Mouse (Mus musculus) ES-E14 (cell line): ENCODE measurements around the gene Birc5.

Experiments
- CHD2 ChIP-seq: IDR thresholded peaks from 2 replicates; pipeline ENCODE4 v1.6.1; 2014; ENCODE audit warnings: mild to moderate bottlenecking, low read depth, low read length, inconsistent platforms
- ZNF384 ChIP-seq: IDR thresholded peaks from 2 replicates; pipeline ENCODE4 v1.6.1; 2012; ENCODE audit warnings: low read depth, low read length, inconsistent platforms

DNA sequence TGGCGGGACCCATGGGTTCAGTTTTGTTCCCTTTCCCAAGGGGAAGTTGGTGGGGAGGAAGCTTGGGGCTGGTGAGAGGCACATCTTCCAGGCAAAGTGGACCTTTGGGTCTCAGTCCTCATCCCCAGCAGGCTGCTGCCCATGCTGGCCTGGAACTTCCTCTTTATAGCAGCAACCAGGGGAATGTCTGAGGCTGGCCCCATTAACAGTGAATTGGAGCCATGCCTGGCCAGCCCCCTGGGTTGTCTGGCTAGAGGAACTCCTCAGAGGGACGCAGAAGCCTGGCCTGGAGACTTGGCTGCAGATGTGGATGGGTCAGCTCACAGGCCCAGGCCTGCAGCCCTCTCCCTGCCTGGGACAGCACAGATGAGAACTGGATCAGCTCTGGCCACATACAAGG, 15.8 kb downstream of the Birc5 start:
- no peak for TF ChIP-seq ZNF384
- TF ChIP-seq CHD2 = no peak
